Mouse (Mus musculus) forebrain, embryonic 16.5 days (tissue): Measurements from ENCODE around the gene Hexdc. TPM values are rescaled to one million over a fixed set of nuclear protein-coding genes. Genes with fewer than 3 reads are reported as not detected.

Experiments used
- ATAC-seq: fragments of 200-750 bp; cut with Nextera tagmentation; 2 replicates; pipeline ENCODE4 v1.8.0; 2017; ENCODE audit warnings: mild to moderate bottlenecking, moderate library complexity
- H3K27ac ChIP-seq: fragments of 300-500 bp; sonication (generic); 2 replicates; pipeline ENCODE4 v1.5.1; 2014; ENCODE audit warnings: low read length, control low read depth
- H3K27me3 ChIP-seq: fragments of 300-500 bp; sonication (generic); replicated peaks from 2 replicates; pipeline ENCODE4 v1.6.1; 2014; ENCODE audit warnings: low read length; ENCODE audit not compliant: control insufficient read depth, insufficient read depth
- H3K36me3 ChIP-seq: fragments of 300-500 bp; sonication (generic); 2 replicates; pipeline ENCODE4 v1.6.1; 2014; ENCODE audit not compliant: control insufficient read depth, insufficient read depth
- H3K4me1 ChIP-seq: fragments of 300-500 bp; sonication (generic); replicated peaks from 2 replicates; pipeline ENCODE4 v1.6.1; 2014; ENCODE audit warnings: low read length; ENCODE audit not compliant: control insufficient read depth, insufficient read depth
- H3K4me2 ChIP-seq: fragments of 300-500 bp; sonication (generic); 2 replicates; pipeline ENCODE4 v1.6.1; 2014; ENCODE audit warnings: mild to moderate bottlenecking, low read length, control low read depth
- H3K4me3 ChIP-seq: fragments of 300-500 bp; sonication (generic); replicated peaks from 2 replicates; pipeline ENCODE4 v1.5.1; 2014; ENCODE audit warnings: mild to moderate bottlenecking, low read length, control low read depth
- H3K9ac ChIP-seq: fragments of 300-500 bp; sonication (generic); replicated peaks from 2 replicates; pipeline ENCODE4 v1.6.1; 2014; ENCODE audit warnings: low read depth, low read length, control low read depth
- H3K9me3 ChIP-seq: fragments of 300-500 bp; sonication (generic); 2 replicates; pipeline ENCODE4 v1.6.1; 2016; ENCODE audit warnings: low read length; ENCODE audit not compliant: control insufficient read depth
- WGBS: fragments of 180-500 bp; shearing (Covaris S2); extraction: QIAGEN DNeasy Blood & Tissue Kit; methylation state at CpG from one replicate; pipeline ENCODE4 v1.1.7; 2014; 5-methylcytosine and 5-hydroxymethylcytosine counted together
- polyA plus RNA-seq: library from polyadenylated mRNA; unstranded; fragments of >200 nt; fragmentation: Nextera tagmentation; extraction: Ambion mirVana; gene quantifications from 2 replicates; pipeline ENCODE4 v1.2.1, GENCODE M21; 2015

The Hexdc gene
- 14.8 and 22.9 TPM in 2 replicates for polyA plus RNA-seq

DNA sequence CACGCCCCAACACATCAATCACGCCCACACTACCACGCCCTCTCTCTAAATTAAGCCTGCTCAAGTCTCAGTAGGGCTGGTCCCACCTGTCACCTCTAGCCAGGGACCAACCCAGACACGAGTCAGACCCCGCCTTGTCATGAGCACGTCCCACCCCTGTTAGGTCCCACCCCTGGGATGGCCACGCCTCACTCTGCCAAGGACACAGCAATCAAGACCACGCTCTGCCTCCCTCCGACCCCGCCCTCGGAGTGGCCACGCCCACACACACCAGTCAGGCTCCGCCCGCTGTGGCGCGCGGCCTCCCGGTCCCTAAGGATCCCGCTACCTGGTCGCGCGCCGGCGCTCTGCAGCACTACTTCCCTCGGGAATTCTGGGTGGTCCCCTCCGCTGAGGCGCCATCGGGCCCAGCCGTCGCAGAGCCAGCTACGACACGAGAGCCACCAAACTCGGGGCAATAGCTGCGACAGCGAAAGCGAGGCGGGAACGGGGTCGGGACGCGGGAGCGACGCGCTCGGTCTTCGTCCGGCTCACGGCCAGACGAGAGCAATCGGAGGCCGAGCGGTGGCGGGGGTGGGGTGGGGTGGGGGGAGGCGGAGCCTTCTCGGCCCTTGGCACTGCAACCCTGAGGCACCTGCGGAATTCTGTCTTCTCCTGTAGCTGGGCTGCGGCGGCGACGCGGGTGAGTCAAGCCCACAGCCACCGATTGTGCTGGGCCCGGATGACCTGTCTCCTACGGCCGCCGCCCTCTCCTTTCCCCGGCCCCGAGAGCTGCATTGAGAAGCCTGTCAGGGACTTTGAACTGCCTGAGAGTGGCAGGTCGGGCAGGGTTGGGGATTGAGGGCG is at the start of gene Hexdc, which contains the start of gene Ogfod3:
Hexdc (plus strand) TSS at position 273 of the 846 bp plus-strand sequence.
Ogfod3 (minus strand) TSS at position 551 of the 846 bp plus-strand sequence.
- Histone ChIP-seq H3K4me2 (peak within 1 kb of the TSS; percentile 59), H3K27me3 (no peaks in the 10 kb centered on the region), H3K27ac (peak within 1 kb of the TSS; percentile 89), H3K4me1 (peaks cover 12% of the 10 kb centered on the region), H3K9ac (peak within 1 kb of the TSS; percentile 81), H3K9me3 (no peaks in the 10 kb centered on the region), H3K4me3 (peak within 1 kb of the TSS; percentile 77), H3K36me3 (peaks cover 3% of the 10 kb centered on the region; the same call in 1 of the 2 replicates)
- peak; percentile 96 for ATAC-seq
- WGBS, result 0% methylated on average over 63 of the region's 70 CpGs

DNA sequence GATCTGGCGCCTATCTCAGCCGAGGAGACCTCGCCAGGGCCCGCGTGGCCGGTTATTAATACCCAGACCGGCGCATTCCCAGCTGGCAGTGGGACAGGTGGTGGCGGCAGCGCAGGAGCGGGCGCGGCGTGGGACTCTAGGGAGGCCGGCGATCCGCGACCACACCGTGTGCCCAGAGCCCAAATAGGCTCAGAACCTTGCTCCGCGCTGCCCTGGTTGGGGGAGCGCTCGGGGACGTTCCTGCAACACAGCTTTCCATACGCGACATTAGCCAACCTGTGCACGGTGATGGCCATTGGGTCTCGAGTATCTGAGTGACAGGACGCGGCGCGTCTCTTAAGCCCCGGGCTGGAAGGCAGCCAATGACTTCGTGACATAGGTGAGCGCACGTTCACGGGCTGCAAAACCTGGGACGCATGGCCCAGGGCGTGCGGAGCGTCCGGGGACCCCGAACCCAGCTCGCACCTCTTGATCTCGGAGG is 47.8 kb upstream of the Hexdc start:
- WGBS, result under 1% methylated on average over 44 of the region's 45 CpGs
- Histone ChIP-seq H3K36me3 (no peaks in the 10 kb centered on the region), H3K4me3 (peak overlapping the region; percentile 43), H3K9me3 (no peaks in the 10 kb centered on the region), H3K9ac (peak overlapping the region; percentile 58), H3K27me3 (peaks cover 23% of the 10 kb centered on the region), H3K4me1 (peaks cover 6% of the 10 kb centered on the region), H3K4me2 (peak overlapping the region; percentile 72), H3K27ac (no peak overlapping the region)
- no peak for ATAC-seq

DNA sequence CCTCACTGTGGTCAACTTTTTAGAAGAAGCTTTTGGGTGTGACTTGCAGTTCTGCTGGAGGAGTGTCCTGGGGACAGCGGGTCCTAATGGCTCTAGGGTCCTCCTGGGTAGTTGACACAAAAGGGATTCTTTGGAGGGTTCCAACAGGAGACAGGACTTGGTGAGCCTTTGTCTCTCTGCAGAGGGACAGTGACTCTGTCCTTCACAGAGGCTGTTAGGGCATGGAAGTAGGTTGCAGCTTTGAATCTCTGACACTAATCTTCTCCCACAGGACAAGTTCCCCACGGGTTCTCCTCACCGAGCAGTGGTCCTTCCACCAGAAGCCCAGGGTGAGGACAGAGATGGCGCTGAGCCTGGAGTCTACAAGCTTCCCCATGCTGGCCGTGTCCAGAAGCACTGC is 44.3 kb upstream of the Hexdc start, which contains the start of gene Uts2r:
Uts2r (plus strand) TSS at position 301 of the 400 bp plus-strand sequence.
- Histone ChIP-seq H3K4me2 (no peak within 1 kb of the TSS), H3K4me3 (no peak within 1 kb of the TSS), H3K27me3 (peaks cover 22% of the 10 kb centered on the region), H3K4me1 (peaks cover 6% of the 10 kb centered on the region), H3K9me3 (no peaks in the 10 kb centered on the region), H3K27ac (no peak within 1 kb of the TSS), H3K9ac (no peak within 1 kb of the TSS), H3K36me3 (no peaks in the 10 kb centered on the region)
- no peak for ATAC-seq
- WGBS, result 90% methylated on average over 5 of the region's 5 CpGs

DNA sequence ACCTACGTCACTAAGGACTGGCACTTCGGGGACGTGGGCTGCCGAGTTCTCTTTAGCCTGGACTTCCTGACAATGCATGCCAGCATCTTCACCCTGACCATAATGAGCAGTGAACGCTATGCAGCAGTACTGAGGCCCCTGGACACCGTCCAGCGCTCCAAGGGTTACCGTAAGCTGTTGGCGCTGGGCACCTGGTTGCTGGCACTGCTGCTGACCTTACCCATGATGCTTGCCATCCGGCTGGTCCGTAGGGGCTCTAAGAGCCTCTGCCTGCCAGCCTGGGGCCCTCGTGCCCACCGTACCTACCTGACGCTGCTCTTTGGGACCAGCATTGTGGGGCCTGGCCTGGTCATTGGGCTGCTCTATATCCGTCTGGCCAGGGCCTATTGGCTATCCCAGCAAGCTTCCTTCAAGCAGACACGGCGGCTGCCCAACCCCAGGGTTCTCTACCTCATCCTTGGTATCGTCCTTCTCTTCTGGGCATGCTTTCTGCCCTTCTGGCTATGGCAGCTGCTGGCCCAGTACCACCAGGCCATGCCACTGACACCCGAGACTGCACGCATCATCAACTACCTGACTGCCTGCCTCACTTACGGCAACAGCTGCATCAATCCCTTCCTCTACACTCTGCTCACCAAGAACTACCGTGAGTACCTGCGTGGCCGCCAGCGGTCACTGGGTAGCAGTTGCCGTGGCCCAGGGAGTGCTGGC is 43.4 kb upstream of the Hexdc start:
- no peak for ATAC-seq
- Histone ChIP-seq H3K27me3 (peaks cover 14% of the 10 kb centered on the region), H3K27ac (no peak overlapping the region), H3K9ac (no peak overlapping the region), H3K36me3 (no peaks in the 10 kb centered on the region), H3K4me2 (no peak overlapping the region), H3K4me3 (no peak overlapping the region), H3K9me3 (no peaks in the 10 kb centered on the region), H3K4me1 (peaks cover 6% of the 10 kb centered on the region)
- WGBS, result 91% methylated on average over 26 of the region's 26 CpGs

DNA sequence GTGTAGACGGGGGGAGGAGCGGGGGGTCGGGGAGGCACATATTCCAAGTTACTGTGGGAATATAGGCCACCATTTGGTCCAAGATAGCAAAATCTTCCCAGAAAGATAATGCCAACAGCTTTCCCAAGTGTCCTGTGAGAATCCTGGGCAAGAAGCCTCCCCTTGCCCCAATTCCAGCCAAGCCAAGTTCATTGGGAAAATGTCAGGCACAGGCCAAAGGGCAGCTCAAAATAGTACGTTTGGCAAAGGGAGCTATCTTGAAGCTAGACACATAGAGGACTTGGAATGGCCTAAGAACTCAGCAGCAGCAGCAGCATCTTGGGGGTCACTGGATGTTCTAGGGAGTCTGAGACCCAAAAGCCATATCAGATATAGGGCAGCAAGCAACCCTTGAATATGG is 40.5 kb upstream of the Hexdc start:
- Histone ChIP-seq H3K9ac (no peak overlapping the region), H3K4me1 (no peaks in the 10 kb centered on the region), H3K9me3 (no peaks in the 10 kb centered on the region), H3K36me3 (no peaks in the 10 kb centered on the region), H3K27ac (no peak overlapping the region), H3K4me2 (no peak overlapping the region), H3K27me3 (no peaks in the 10 kb centered on the region), H3K4me3 (no peak overlapping the region)
- no peak for ATAC-seq
- 86% methylated on average over 4 of the region's 4 CpGs for WGBS

DNA sequence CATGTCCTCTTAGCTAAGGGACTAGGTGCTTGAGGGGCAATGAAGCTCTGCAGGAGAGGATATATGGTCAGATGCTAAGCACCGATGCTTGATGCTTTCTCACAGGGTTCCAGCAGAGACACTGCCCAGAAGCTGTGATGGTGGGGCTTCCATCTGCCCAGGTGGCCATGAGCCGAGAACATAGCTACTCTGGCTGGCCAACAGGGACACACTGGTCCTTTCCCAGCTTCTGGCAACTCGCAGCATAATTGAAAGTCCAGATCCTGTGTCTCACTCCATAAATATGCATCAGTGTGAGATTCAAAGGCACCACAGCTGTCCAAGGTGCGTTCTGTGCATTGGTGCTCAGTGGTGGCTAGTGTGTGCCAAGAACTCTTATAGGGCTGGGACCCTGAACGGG is 31.0 kb upstream of the Hexdc start:
- no peaks in the 10 kb centered on the region for H3K27me3 ChIP-seq
- H3K9ac ChIP-seq, result no peak overlapping the region
- H3K4me3 ChIP-seq, result no peak overlapping the region
- WGBS, result 78% methylated on average over 5 of the region's 5 CpGs
- no peaks in the 10 kb centered on the region for H3K36me3 ChIP-seq
- H3K4me2 ChIP-seq, result no peak overlapping the region
- no peaks in the 10 kb centered on the region for H3K9me3 ChIP-seq
- peaks cover 4% of the 10 kb centered on the region for H3K4me1 ChIP-seq
- H3K27ac ChIP-seq, result no peak overlapping the region
- ATAC-seq, result no peak

DNA sequence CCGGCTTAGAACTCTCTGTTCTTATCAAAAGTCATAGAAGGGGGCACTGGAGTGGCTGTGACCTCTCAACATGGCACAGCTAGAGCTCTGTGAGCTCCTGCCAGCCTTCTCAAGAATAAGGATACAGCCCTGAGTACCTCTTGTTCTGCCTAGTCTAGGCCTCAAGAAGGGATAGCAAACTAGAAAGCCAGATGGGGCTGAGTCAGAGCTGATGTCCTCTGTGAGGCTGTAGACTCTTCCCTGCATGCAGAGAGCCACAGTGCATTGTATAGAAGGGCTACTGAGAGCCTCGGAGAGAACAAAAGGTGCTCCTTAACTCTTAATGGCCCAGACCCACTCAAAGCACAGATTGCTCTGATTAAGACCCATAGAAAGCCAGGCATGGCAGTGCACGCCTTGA is 30.0 kb upstream of the Hexdc start:
- ATAC-seq, result no peak
- no peaks in the 10 kb centered on the region for H3K9me3 ChIP-seq
- no peaks in the 10 kb centered on the region for H3K27me3 ChIP-seq
- no peak overlapping the region for H3K27ac ChIP-seq
- no peak overlapping the region for H3K4me2 ChIP-seq
- WGBS, result 33% methylated on average over 3 of the region's 3 CpGs
- no peaks in the 10 kb centered on the region for H3K36me3 ChIP-seq
- H3K4me3 ChIP-seq, result no peak overlapping the region
- no peak overlapping the region for H3K9ac ChIP-seq
- H3K4me1 ChIP-seq, result peaks cover 4% of the 10 kb centered on the region

DNA sequence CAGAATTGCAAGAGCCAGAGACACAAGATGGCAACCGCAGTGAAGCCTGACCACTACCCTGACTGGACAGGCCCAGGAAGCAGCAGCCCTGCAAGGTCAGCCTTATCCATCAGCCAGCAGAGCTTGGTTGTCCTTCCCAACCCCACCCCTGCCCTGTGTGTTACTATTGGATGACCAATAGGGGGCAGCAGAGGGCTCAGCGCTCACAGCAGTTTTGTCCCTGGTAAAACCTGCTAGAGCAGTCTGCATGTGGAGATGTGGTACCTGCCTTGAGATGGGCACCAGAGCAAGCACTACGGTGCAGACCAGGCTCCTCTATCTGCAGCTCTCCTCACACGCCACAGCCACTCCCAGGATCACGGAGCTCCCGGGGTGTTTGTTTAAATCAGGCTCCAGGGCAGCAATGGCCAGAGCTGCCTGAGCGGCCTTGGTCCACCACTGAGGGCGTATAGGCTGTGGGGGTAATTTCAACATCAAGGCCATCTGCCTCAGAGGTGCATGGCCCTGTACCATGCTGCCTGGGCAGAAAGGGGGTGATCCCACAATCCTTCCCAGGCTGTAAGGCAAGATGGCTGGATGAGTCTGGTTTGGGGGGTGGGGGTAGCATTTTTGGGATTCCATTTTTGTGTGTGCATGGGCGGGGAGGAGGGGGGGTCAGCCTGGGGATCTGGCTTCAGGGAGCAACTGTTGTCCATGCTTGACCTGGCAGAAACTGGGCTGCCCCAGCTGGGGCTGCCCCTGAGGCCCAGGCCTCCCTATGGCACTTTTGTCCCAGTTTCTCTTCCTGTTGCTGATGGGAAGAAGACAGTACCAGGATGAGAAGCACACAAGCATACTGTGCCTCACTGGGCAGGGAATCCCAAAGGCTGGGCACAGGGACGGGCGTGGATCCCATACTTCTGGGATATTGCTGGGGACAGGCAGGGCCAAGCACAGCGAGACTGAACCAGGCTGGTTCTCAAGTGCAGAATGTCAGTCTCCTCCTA is 27.7 kb upstream of the Hexdc start:
- WGBS, result 59% methylated on average over 12 of the region's 12 CpGs
- no peaks in the 10 kb centered on the region for H3K27me3 ChIP-seq
- H3K4me3 ChIP-seq, result no peak overlapping the region
- peaks cover 4% of the 10 kb centered on the region for H3K4me1 ChIP-seq
- H3K27ac ChIP-seq, result no peak overlapping the region
- H3K9ac ChIP-seq, result no peak overlapping the region
- H3K4me2 ChIP-seq, result no peak overlapping the region
- no peak for ATAC-seq
- no peaks in the 10 kb centered on the region for H3K36me3 ChIP-seq
- no peaks in the 10 kb centered on the region for H3K9me3 ChIP-seq
